Mouse (Mus musculus): ENCODE results near the gene Bpifa5. TPM values are rescaled to one million over a fixed set of nuclear protein-coding genes. Genes with fewer than 3 reads are reported as not detected.

The Bpifa5 gene
- polyA plus RNA-seq, 1 experiment from 2014 or later: not detected

GRCm38 (mm10) chr2:154215191-154215590 lies 52.8 kb downstream of the Bpifa5 start:
- WGBS: 16% methylated on average over 5 of the region's 5 CpGs
- ATAC-seq: no peak
- Histone ChIP-seq H3K4me3 (ENCODE audit: low read depth, low read length) (no peak overlapping the region), H3K27ac (ENCODE audit: low read length) (no peak overlapping the region), H3K36me3 (ENCODE audit: control insufficient read depth, insufficient read depth, low read length) (no peaks in the 10 kb centered on the region), H3K9me3 (replicated peaks; ENCODE audit: control insufficient read depth, low read length, poor library complexity, severe bottlenecking) (no peaks in the 10 kb centered on the region), H3K9ac (ENCODE audit: low read depth, low read length) (no peak overlapping the region), H3K27me3 (ENCODE audit: control insufficient read depth, insufficient read depth, low read depth, low read length) (no peaks in the 10 kb centered on the region), H3K4me2 (ENCODE audit: low read length) (no peak overlapping the region), H3K4me1 (ENCODE audit: control insufficient read depth, insufficient read depth, low read length) (peaks cover 9% of the 10 kb centered on the region; the same call in 1 of the 2 replicates)

Other genes starting within 250 kb of the Bpifa5 start
- 0.11 TPM in 1 of 2 replicates, not detected in the other for gene Bpifb3, start 244.4 kb upstream of the Bpifa5 start, polyA plus RNA-seq (2015; fragmentation: Nextera tagmentation; extraction: Ambion mirVana)
- not detected in 2 replicates for gene Bpifb4, start 224.4 kb upstream of the Bpifa5 start, polyA plus RNA-seq (2015; fragmentation: Nextera tagmentation; extraction: Ambion mirVana)
- not detected in 2 replicates for gene Bpifa6, start 187.7 kb upstream of the Bpifa5 start, polyA plus RNA-seq (2015; fragmentation: Nextera tagmentation; extraction: Ambion mirVana)
- not detected in 2 replicates for gene Bpifa2, start 154.3 kb upstream of the Bpifa5 start, polyA plus RNA-seq (2015; fragmentation: Nextera tagmentation; extraction: Ambion mirVana)
- not detected in 2 replicates for gene Bpifa3, start 32.3 kb upstream of the Bpifa5 start, polyA plus RNA-seq (2015; fragmentation: Nextera tagmentation; extraction: Ambion mirVana)
- not detected in 2 replicates for gene Bpifa1, start 19.7 kb upstream of the Bpifa5 start, polyA plus RNA-seq (2015; fragmentation: Nextera tagmentation; extraction: Ambion mirVana)
- 0.88 and 1.0 TPM in 2 replicates for gene Bpifb1, start 28.2 kb downstream of the Bpifa5 start, polyA plus RNA-seq (2015; fragmentation: Nextera tagmentation; extraction: Ambion mirVana)
- gene Bpifb5, start 61.1 kb downstream of the Bpifa5 start, polyA plus RNA-seq (2015; fragmentation: Nextera tagmentation; extraction: Ambion mirVana): 0.25 and 0.36 TPM in 2 replicates
- gene Bpifb9a, start 95.2 kb downstream of the Bpifa5 start, polyA plus RNA-seq (2015; fragmentation: Nextera tagmentation; extraction: Ambion mirVana): not detected in 2 replicates
- not detected in 2 replicates for gene Bpifb9b, start 144.6 kb downstream of the Bpifa5 start, polyA plus RNA-seq (2015; fragmentation: Nextera tagmentation; extraction: Ambion mirVana)
- gene Cdk5rap1, start 210.4 kb downstream of the Bpifa5 start, polyA plus RNA-seq (2015; fragmentation: Nextera tagmentation; extraction: Ambion mirVana): 12.2 and 16.3 TPM in 2 replicates
- gene Snta1, start 245.5 kb downstream of the Bpifa5 start, polyA plus RNA-seq (2015; fragmentation: Nextera tagmentation; extraction: Ambion mirVana): 9.2 and 12.3 TPM in 2 replicates

Measured in midbrain, embryonic 16.5 days (tissue).